Mouse (Mus musculus): ENCODE results near the gene Ccdc85a. TPM values are rescaled to one million over a fixed set of nuclear protein-coding genes. Genes with fewer than 3 reads are reported as not detected.

The Ccdc85a gene
- 1.2 and 1.5 TPM in 2 replicates for polyA plus RNA-seq (2016; fragmentation: Nextera tagmentation; extraction: Ambion mirVana)

- H3K36me3 ChIP-seq: no peaks in the 10 kb centered on the region
- peak within 1 kb of the TSS; percentile 46; the same call in 1 of the 2 replicates for H3K27ac ChIP-seq
- H3K27me3 ChIP-seq (ENCODE audit: low read depth, poor library complexity, severe bottlenecking): peaks cover 49% of the 10 kb centered on the region
- peak within 1 kb of the TSS; percentile 68 for H3K4me3 ChIP-seq
- no peaks in the 10 kb centered on the region for H3K9me3 ChIP-seq (replicated peaks)
- peaks cover 9% of the 10 kb centered on the region for H3K4me1 ChIP-seq
- WGBS: 0% methylated on average over 25 of the region's 25 CpGs
- DNase-seq (ENCODE audit: low spot score): peak; percentile 89
These were observed at the start of gene Ccdc85a for GRCm38 (mm10) chr11:28583911-28584434. Ccdc85a (minus strand) TSS chr11:28584324.

- Histone ChIP-seq H3K36me3 (no peaks in the 10 kb centered on the region), H3K4me1 (peaks cover 34% of the 10 kb centered on the region), H3K4me3 (no peak overlapping the region), H3K27ac (peak overlapping the region; percentile 25; the same call in 1 of the 2 replicates), H3K27me3 (ENCODE audit: low read depth, poor library complexity, severe bottlenecking) (no peaks in the 10 kb centered on the region), H3K9me3 (replicated peaks) (no peaks in the 10 kb centered on the region)
- 13% methylated on average over 1 of the region's 1 CpGs for WGBS
- no peak for DNase-seq (ENCODE audit: low spot score)
These were observed 49.5 kb upstream of the Ccdc85a start for GRCm38 (mm10) chr11:28633571-28634125.

GRCm38 (mm10) chr11:28633093-28633492, 49.0 kb upstream of the Ccdc85a start:
- no peak for DNase-seq (ENCODE audit: low spot score)
- H3K27ac ChIP-seq: no peak overlapping the region
- H3K4me3 ChIP-seq: no peak overlapping the region
- H3K9me3 ChIP-seq (replicated peaks): no peaks in the 10 kb centered on the region
- 90% methylated on average over 1 of the region's 1 CpGs for WGBS
- H3K36me3 ChIP-seq: no peaks in the 10 kb centered on the region
- no peaks in the 10 kb centered on the region for H3K27me3 ChIP-seq (ENCODE audit: low read depth, poor library complexity, severe bottlenecking)
- H3K4me1 ChIP-seq: peaks cover 29% of the 10 kb centered on the region

GRCm38 (mm10) chr11:28630771-28631170, 46.6 kb upstream of the Ccdc85a start:
- no peaks in the 10 kb centered on the region for H3K27me3 ChIP-seq (ENCODE audit: low read depth, poor library complexity, severe bottlenecking)
- DNase-seq (ENCODE audit: low spot score): no peak
- H3K4me1 ChIP-seq: peaks cover 13% of the 10 kb centered on the region
- no peaks in the 10 kb centered on the region for H3K36me3 ChIP-seq
- 88% methylated on average over 2 of the region's 2 CpGs for WGBS
- H3K27ac ChIP-seq: no peak overlapping the region
- no peak overlapping the region for H3K4me3 ChIP-seq
- no peaks in the 10 kb centered on the region for H3K9me3 ChIP-seq (replicated peaks)

GRCm38 (mm10) chr11:28610781-28611491, 26.8 kb upstream of the Ccdc85a start:
- DNase-seq (ENCODE audit: low spot score): no peak

GRCm38 (mm10) chr11:28583138-28583910, 800 bp downstream of the Ccdc85a start:
- no peaks in the 10 kb centered on the region for H3K9me3 ChIP-seq (replicated peaks)
- under 1% methylated on average over 62 of the region's 63 CpGs for WGBS
- peak overlapping the region; percentile 68 for H3K4me3 ChIP-seq
- H3K27ac ChIP-seq: peak overlapping the region; percentile 46; the same call in 1 of the 2 replicates
- peaks cover 49% of the 10 kb centered on the region for H3K27me3 ChIP-seq (ENCODE audit: low read depth, poor library complexity, severe bottlenecking)
- no peaks in the 10 kb centered on the region for H3K36me3 ChIP-seq
- peaks cover 9% of the 10 kb centered on the region for H3K4me1 ChIP-seq
- peak; percentile 62 for DNase-seq (ENCODE audit: low spot score)

More at GRCm38 (mm10) chr11:28610781-28611491, 26.8 kb upstream of the Ccdc85a start:
- Histone ChIP-seq H3K27me3 (ENCODE audit: low read depth, poor library complexity, severe bottlenecking) (no peaks in the 10 kb centered on the region), H3K36me3 (no peaks in the 10 kb centered on the region), H3K9me3 (replicated peaks) (no peaks in the 10 kb centered on the region), H3K27ac (no peak overlapping the region), H3K4me3 (no peak overlapping the region), H3K4me1 (no peaks in the 10 kb centered on the region)

GRCm38 (mm10) chr11:28582218-28582617, 1.9 kb downstream of the Ccdc85a start:
- peaks cover 49% of the 10 kb centered on the region for H3K27me3 ChIP-seq (ENCODE audit: low read depth, poor library complexity, severe bottlenecking)
- no peak overlapping the region for H3K27ac ChIP-seq
- H3K9me3 ChIP-seq (replicated peaks): no peaks in the 10 kb centered on the region
- H3K36me3 ChIP-seq: no peaks in the 10 kb centered on the region
- H3K4me1 ChIP-seq: peaks cover 9% of the 10 kb centered on the region
- DNase-seq (ENCODE audit: low spot score): no peak
- no peak overlapping the region for H3K4me3 ChIP-seq
- WGBS: 18% methylated on average over 5 of the region's 5 CpGs

- Histone ChIP-seq H3K9me3 (replicated peaks) (no peaks in the 10 kb centered on the region), H3K36me3 (no peaks in the 10 kb centered on the region), H3K27me3 (ENCODE audit: low read depth, poor library complexity, severe bottlenecking) (no peaks in the 10 kb centered on the region), H3K4me1 (peaks cover 4% of the 10 kb centered on the region; the same call in 1 of the 2 replicates), H3K4me3 (no peak overlapping the region), H3K27ac (no peak overlapping the region)
- no peak for DNase-seq (ENCODE audit: low spot score)
- 97% methylated on average over 1 of the region's 1 CpGs for WGBS
These were observed 11.7 kb downstream of the Ccdc85a start for GRCm38 (mm10) chr11:28572423-28572822.

GRCm38 (mm10) chr11:28556420-28556819, 27.7 kb downstream of the Ccdc85a start:
- H3K27ac ChIP-seq: no peak overlapping the region
- DNase-seq (ENCODE audit: low spot score): no peak

GRCm38 (mm10) chr11:28543429-28543828, 40.7 kb downstream of the Ccdc85a start:
- Histone ChIP-seq H3K4me1 (peaks cover 3% of the 10 kb centered on the region), H3K27me3 (ENCODE audit: low read depth, poor library complexity, severe bottlenecking) (no peaks in the 10 kb centered on the region), H3K9me3 (replicated peaks) (no peaks in the 10 kb centered on the region), H3K4me3 (no peak overlapping the region), H3K27ac (no peak overlapping the region), H3K36me3 (no peaks in the 10 kb centered on the region)
- WGBS: 93% methylated on average over 2 of the region's 2 CpGs
- no peak for DNase-seq (ENCODE audit: low spot score)

More at GRCm38 (mm10) chr11:28556420-28556819, 27.7 kb downstream of the Ccdc85a start:
- Histone ChIP-seq H3K27me3 (ENCODE audit: low read depth, poor library complexity, severe bottlenecking) (no peaks in the 10 kb centered on the region), H3K4me1 (no peaks in the 10 kb centered on the region), H3K4me3 (no peak overlapping the region), H3K36me3 (no peaks in the 10 kb centered on the region), H3K9me3 (replicated peaks) (no peaks in the 10 kb centered on the region)

- Histone ChIP-seq H3K27me3 (ENCODE audit: low read depth, poor library complexity, severe bottlenecking) (no peaks in the 10 kb centered on the region), H3K4me3 (no peak overlapping the region), H3K4me1 (peaks cover 12% of the 10 kb centered on the region), H3K27ac (no peak overlapping the region), H3K36me3 (no peaks in the 10 kb centered on the region), H3K9me3 (replicated peaks) (no peaks in the 10 kb centered on the region)
- WGBS: 92% methylated on average over 1 of the region's 1 CpGs
- DNase-seq (ENCODE audit: low spot score): no peak
These were observed 42.8 kb downstream of the Ccdc85a start for GRCm38 (mm10) chr11:28541307-28541706.

GRCm38 (mm10) chr11:28533286-28533685, 50.8 kb downstream of the Ccdc85a start:
- WGBS: 93% methylated on average over 2 of the region's 2 CpGs
- H3K27me3 ChIP-seq (ENCODE audit: low read depth, poor library complexity, severe bottlenecking): no peaks in the 10 kb centered on the region

GRCm38 (mm10) chr11:28501190-28501589, 82.9 kb downstream of the Ccdc85a start:
- no peak for DNase-seq (ENCODE audit: low spot score)
- no peaks in the 10 kb centered on the region for H3K4me1 ChIP-seq
- no peak overlapping the region for H3K27ac ChIP-seq
- H3K4me3 ChIP-seq: no peak overlapping the region
- no peaks in the 10 kb centered on the region for H3K27me3 ChIP-seq (ENCODE audit: low read depth, poor library complexity, severe bottlenecking)
- no peaks in the 10 kb centered on the region for H3K9me3 ChIP-seq (replicated peaks)
- no peaks in the 10 kb centered on the region for H3K36me3 ChIP-seq

More at GRCm38 (mm10) chr11:28533286-28533685, 50.8 kb downstream of the Ccdc85a start:
- Histone ChIP-seq H3K9me3 (replicated peaks) (no peaks in the 10 kb centered on the region), H3K4me1 (peaks cover 7% of the 10 kb centered on the region), H3K27ac (no peak overlapping the region), H3K4me3 (no peak overlapping the region), H3K36me3 (no peaks in the 10 kb centered on the region)
- DNase-seq (ENCODE audit: low spot score): no peak
